Mouse (Mus musculus) bone marrow macrophage, adult 2 months (primary cell): ENCODE results near the gene Abtb1. TPM values are rescaled to one million over a fixed set of nuclear protein-coding genes. Genes with fewer than 3 reads are reported as not detected.

ENCODE experiments used
- H3K27ac ChIP-seq: 2 replicates; pipeline ENCODE4 v1.5.1; 2012; ENCODE audit warnings: low read depth, low read length; ENCODE audit not compliant: insufficient read depth
- H3K4me1 ChIP-seq: 2 replicates; pipeline ENCODE4 v1.6.1; 2012; ENCODE audit warnings: low read length; ENCODE audit not compliant: control insufficient read depth, insufficient read depth
- H3K4me3 ChIP-seq: 2 replicates; pipeline ENCODE4 v1.5.1; 2012; ENCODE audit warnings: mild to moderate bottlenecking, low read length, moderate library complexity; ENCODE audit not compliant: insufficient read depth
- CTCF ChIP-seq: IDR thresholded peaks from 2 replicates; pipeline ENCODE4 v1.5.1; 2012; ENCODE audit warnings: low read depth, mild to moderate bottlenecking, low read length, moderate library complexity
- POLR2A ChIP-seq: IDR thresholded peaks from 2 replicates; pipeline ENCODE4 v1.6.1; 2012; ENCODE audit warnings: mild to moderate bottlenecking, low read depth, low read length, borderline replicate concordance
- polyA plus RNA-seq: library from polyadenylated mRNA; stranded (reverse); fragments of >200 nt; gene quantifications from 2 replicates; pipeline ENCODE4 v1.2.4, GENCODE M21; 2012; ENCODE audit not compliant: missing spikeins, insufficient read depth, insufficient read length

The Abtb1 gene
- polyA plus RNA-seq, 1 experiment = 40.7 TPM

DNA sequence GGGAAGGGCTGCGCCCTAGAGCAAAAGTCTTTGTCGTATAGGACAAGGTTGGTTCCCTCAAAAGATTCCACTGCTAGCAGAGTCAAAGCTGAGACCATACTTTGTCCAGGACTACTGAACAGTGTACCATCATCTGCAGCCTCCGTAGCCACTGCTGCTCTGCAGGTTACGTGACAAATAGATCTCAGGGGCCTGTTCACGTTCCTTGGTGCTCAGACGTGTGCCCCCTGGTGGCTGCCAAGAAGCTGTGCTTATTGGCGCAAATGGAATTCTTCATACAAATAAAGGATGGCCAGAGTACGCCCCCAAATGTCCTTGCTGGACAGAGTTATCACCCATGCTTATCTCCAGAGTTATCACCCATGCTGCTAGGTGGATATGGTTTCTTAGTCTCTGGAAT is 10.3 kb downstream of the Abtb1 start:
- Histone ChIP-seq H3K27ac (no peak overlapping the region), H3K4me3 (no peak overlapping the region), H3K4me1 (peaks cover 57% of the 10 kb centered on the region)
- TF ChIP-seq CTCF (peak; percentile 38; the same call in 1 of the 2 replicates), POLR2A (no peak)

DNA sequence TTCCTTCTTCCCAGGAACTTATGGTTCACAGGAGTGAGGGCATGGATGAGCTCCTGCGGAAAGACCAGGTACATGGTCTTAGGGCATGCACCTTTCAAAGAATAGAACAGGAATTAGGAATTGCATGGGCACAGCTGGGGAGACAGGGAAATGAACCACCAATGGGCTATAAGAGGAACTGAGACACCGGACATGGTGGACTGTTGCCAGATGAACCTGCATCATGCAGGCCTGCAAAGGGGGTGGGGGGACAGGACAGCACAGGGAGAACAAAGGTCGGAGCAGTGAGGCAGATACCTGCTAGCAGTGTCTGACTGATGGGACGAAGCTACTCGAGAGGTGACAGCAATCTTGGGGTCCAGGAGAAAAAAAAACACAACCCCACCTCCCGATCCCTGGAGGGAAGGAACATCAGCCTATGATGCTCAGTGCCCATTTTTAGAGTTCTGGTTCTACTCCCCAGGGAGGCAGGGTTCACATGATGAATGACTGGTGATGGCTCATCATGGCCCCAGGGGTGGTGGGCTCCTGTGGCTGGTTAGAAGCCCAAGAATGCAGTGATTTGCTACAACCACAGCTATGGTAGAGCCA is 11.6 kb downstream of the Abtb1 start:
- H3K4me1 ChIP-seq = peaks cover 64% of the 10 kb centered on the region
- no peak overlapping the region for H3K27ac ChIP-seq
- TF ChIP-seq POLR2A (no peak), CTCF (no peak)
- H3K4me3 ChIP-seq = no peak overlapping the region

DNA sequence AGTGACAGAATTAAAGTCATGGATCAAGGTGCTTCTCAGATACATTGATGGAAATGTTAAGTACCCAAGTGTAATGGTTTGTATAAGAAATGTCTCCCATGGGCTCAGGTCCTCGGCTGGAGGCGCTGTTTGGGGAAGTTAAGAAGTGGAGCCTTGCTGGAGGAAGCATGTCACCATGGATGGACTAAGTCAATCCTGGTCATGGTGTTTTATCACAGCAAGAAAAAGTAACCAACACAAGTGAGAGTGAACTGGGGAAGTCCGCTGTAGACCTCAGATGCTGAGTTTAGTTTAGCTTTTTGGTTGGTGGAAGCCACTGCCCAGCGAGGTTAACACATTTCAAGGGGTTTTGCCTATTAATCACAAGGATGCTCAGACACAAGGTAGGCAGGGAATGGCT is 12.2 kb downstream of the Abtb1 start:
- Histone ChIP-seq H3K27ac (no peak overlapping the region), H3K4me1 (peaks cover 63% of the 10 kb centered on the region), H3K4me3 (no peak overlapping the region)
- TF ChIP-seq POLR2A (no peak), CTCF (no peak)

DNA sequence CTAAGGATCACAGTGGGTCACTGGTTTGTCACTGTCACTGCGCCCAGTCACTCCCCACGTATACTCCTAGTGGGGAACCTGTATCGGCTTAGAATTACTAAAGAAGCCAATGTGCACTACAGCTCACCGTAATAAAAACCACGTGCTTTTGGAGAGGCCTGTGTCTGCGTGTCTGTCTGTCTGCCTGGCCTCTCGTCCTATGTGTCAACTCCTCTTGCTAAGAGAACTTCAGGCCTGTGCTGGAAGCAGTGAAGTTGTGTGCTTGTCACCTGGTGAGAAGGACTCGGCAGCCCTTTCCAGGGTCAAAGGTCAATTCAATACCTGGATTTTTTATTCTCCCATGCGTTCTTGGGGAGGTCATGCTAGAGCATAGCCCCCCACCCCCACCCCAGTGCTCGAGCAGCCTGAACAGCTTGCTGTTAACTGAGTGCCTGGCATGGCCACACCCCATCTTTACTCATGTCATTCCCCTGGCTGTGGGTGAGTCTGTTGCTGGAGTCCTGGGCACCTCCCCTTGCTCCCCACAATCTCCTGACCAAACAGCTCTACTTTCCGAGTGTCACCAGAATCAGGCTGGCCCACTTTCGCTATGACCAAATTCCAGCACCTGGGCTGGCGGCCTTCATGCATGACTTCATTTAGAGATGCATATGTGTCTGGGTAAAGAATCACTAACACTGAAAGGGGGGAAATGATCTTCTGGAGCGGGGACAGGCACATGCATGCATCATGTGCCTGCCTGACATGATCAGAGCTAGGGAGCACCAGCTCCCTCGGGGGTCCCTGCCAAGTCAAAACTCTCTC is 13.4 kb downstream of the Abtb1 start:
- Histone ChIP-seq H3K4me1 (peaks cover 63% of the 10 kb centered on the region), H3K27ac (no peak overlapping the region), H3K4me3 (no peak overlapping the region)
- TF ChIP-seq CTCF (no peak), POLR2A (no peak)

DNA sequence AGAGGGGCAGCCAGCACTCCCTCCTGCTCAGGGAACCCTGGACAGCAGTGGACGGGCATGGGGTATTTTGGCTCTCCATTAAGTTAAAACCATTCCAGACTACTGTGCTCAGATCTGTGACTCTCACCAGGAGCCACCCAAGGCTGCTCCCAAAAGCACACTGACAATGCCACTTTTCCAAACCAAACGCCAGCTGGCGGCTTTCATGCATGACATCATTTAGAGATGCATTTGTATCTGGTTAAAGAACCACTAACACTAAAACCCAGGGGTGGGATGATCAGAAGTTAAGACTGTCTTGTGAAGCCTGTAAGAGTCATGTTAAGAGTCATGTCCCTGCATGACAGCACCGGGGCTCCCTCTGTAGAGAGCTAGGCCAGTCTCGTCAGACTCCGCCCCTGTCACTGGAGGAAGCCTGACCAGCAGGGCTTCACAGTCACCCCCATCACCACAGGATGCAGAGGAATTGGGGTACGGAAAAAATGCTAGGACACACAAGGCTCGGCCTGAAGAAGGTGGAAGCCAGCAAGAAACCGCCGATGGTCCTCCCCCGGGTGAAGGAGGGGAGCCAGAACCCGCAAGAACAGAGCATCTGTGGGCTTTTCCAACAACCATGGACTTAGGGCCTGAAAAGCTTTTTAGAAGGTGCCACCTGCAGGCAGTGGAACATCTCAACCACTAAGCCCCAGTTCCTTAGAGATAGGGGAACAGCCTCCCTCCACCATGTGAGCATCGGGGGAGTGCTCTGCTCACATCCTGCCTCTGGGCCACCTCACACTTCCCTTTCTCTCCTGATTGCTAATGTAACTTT is 14.2 kb downstream of the Abtb1 start:
- Histone ChIP-seq H3K4me1 (peaks cover 60% of the 10 kb centered on the region), H3K4me3 (no peak overlapping the region), H3K27ac (peak overlapping the region; percentile 3)
- TF ChIP-seq POLR2A (no peak), CTCF (no peak)

DNA sequence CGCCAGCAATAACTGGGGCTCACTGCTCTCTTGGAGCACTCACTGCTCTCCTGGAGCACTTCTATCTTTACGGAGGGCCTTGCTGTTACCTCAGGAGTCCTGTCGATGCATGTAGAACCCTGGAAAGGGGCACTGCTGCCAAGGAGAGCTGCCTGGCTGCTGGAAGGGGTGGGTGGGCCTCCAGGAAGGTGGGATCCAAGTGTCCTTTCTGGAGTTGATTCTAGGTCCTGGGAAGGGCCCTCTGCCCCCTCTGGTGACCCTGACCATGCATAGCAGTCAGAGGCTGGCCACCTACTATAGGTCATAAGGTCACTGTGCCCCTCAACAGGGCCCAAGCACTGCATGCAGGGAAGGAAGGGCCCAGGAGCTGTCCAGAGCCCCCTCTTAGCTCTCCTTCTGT is 14.8 kb downstream of the Abtb1 start:
- no peak for TF ChIP-seq POLR2A
- no peak for TF ChIP-seq CTCF
- Histone ChIP-seq H3K27ac (peak overlapping the region; percentile 33; the same call in 1 of the 2 replicates), H3K4me3 (no peak overlapping the region), H3K4me1 (peaks cover 56% of the 10 kb centered on the region)

DNA sequence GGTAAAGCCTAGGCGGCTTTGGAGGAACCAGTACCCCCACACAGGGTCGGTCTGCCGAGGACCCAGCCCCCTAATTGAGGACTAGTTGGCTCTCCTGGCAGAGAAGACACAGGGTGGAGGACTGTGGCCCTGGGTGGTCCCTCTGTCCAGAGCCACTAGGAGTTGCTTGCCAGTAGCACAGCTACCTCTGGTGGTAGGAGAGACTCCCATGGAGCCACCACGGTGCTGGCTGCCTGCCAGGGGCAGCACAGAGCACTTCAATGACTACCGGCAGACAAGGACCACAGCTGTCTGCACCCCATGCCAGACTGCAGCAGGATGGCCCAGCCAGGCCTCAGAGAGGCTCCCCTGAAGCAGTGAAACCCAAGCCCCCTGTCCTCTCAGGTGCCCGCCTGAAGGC is 15.2 kb downstream of the Abtb1 start:
- Histone ChIP-seq H3K27ac (peak overlapping the region; percentile 33), H3K4me1 (peaks cover 54% of the 10 kb centered on the region), H3K4me3 (no peak overlapping the region)
- TF ChIP-seq POLR2A = no peak
- TF ChIP-seq CTCF = no peak

DNA sequence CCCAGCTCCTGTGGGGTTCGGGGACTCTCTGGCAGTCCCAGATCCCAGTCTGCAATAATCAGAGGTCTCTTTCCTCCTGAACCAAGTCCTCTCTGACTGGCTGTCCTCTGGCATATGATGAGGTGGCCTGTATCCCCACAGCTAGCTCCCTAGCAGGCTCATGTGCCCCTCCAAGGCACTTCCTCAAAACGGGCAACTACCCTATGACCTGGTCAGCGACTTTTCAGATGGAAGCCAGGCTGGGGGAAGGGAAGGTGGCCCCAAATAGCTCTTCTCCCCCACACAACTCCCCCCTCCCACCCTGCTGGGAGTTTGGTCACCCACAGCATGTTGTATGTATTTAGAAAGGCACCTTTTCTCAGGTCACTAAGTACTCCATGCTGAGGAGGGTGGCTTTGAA is 15.7 kb downstream of the Abtb1 start:
- Histone ChIP-seq H3K4me1 (peaks cover 56% of the 10 kb centered on the region), H3K27ac (peak overlapping the region; percentile 43), H3K4me3 (no peak overlapping the region)
- TF ChIP-seq CTCF (no peak), POLR2A (no peak)

DNA sequence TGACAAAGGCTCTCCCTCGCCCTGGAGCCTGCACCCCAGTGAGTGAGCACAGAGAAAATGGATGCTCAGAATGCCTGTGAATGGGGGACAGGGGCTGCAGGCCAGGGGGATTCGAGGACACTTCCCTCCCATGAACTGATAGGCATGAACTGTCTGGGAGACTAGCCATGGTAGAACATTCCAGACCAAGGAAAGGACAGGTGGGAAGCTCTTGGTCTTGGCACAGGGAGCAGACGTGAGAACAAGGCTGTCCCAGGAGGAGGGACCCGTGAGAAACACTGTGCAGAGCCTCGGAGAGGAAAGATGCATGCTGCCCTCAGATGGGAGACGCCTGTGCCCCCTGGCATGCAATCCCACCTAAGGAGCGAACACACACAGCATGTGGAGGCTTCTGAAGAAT is 17.6 kb downstream of the Abtb1 start:
- no peak for TF ChIP-seq POLR2A
- TF ChIP-seq CTCF = no peak
- peaks cover 46% of the 10 kb centered on the region for H3K4me1 ChIP-seq
- no peak overlapping the region for H3K4me3 ChIP-seq
- no peak overlapping the region for H3K27ac ChIP-seq

DNA sequence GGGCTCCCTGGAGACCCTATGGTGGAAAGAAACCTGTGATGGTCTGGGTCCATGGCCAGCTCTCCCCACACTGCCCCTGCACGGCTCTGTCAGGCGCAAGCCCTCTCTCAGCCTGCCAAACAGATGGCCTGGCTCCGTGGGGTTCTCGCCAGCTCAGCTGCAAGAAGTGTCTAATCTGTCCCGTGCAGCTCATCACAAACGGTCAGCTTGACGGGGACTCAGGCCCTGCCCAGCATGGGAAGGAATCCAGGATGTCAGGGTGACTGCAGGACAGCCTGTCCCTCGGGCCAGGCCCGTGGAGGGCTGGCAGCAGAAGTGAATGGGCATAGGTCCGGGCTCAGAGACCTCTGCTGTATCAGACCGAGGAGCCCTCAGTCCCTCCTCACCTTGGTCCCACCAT is 19.9 kb downstream of the Abtb1 start:
- Histone ChIP-seq H3K4me1 (peaks cover 24% of the 10 kb centered on the region), H3K4me3 (no peak overlapping the region), H3K27ac (no peak overlapping the region)
- no peak for TF ChIP-seq CTCF
- TF ChIP-seq POLR2A = no peak
